ENCODE assay signal across 10 mouse cellular contexts in the genomic region with DNA sequence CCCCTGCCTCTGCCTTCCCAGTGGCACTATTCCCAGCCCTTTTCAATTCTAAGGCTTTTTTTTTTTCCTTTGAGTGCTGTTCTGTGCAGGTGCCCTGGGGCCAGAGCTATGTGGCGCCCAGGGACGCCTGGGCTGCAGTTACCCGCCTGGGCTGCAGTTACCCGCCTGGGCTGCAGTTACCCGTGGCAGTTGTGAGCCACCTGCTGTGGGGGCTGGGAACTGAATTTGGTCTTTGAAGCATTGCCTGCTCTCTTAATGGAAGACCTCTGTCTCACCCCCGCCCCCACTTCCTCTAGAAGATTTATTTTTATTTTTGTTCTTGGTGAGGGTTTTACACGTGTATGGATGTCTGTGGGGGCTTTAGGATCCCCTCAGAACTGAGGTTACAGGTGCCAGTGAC. TPM values are rescaled to one million over a fixed set of nuclear protein-coding genes. Genes with fewer than 3 reads are reported as not detected.
DNase-seq lines count a peak whose midpoint lies in the region.
"Had no signal": no experiment of that assay in that cellular context is flagged by ENCODE, and none has a peak within 500 bp of the region (broad histone marks: within the 10 kb centered on the region; RNA-seq: fewer than 3 reads in every experiment).

No protein-coding gene starts in this region.

- peak; percentile 29 to 45 for DNase-seq in CD8-positive naive resting alpha-beta T cell, adult 2 months (ENCODE audit: low read depth in 2 of 2, low spot score in 2 of 2)
- DNase-seq in T-cell, adult 2 months (ENCODE audit: low spot score): peak; percentile 63
- peak; percentile 76 for DNase-seq in naive thymus-derived CD4-positive, alpha-beta T cell, adult 2 months (ENCODE audit: low read depth)
- DNase-seq in thymus, postnatal 0 days (ENCODE audit: low spot score): peak; percentile 90
- no peak for DNase-seq in layer of hippocampus, adult 8-10 months (ENCODE audit: low spot score in 2 of 2)
- DNase-seq in cerebellum, adult 18-20 months: no peak
- DNase-seq in adrenal gland, postnatal 10 days: no peak
- DNase-seq: adrenal gland, postnatal 25 days; cerebellum, adult 11-12 months; gastrocnemius, adult 2 months had no signal

RNA-seq across cellular contexts. Expression of a gene that starts 7.9 kb away (rescaled TPM):
- polyA plus RNA-seq in thymus, postnatal 0 days (2015; fragmentation: Nextera tagmentation; extraction: Ambion mirVana): 32.4 and 37.4 TPM in 2 replicates
- total RNA-seq in layer of hippocampus, adult 8-10 months (2022): 1 to 10 TPM; 4.1 to 6.4 (median 5.2) TPM
- 10 to 100 TPM; 26.3 TPM for total RNA-seq in adrenal gland, postnatal 10 days (2021)

RNA-seq across cellular contexts. Expression of a gene that starts 36.7 kb away (rescaled TPM):
- polyA plus RNA-seq in thymus, postnatal 0 days (2015; fragmentation: Nextera tagmentation; extraction: Ambion mirVana): 35.9 and 36.2 TPM in 2 replicates
- 10 to 100 TPM; 21.8 to 30.1 (median 23.7) TPM for total RNA-seq in layer of hippocampus, adult 8-10 months (2022)
- 10 to 100 TPM; 26.7 to 28.0 TPM for total RNA-seq in adrenal gland, postnatal 10 days (2021)

RNA-seq across cellular contexts. Expression of a gene that starts 36.8 kb away (rescaled TPM):
- 56.5 and 56.9 TPM in 2 replicates for polyA plus RNA-seq in thymus, postnatal 0 days (2015; fragmentation: Nextera tagmentation; extraction: Ambion mirVana)
- total RNA-seq in layer of hippocampus, adult 8-10 months (2022): 10 to 100 TPM; 45.8 to 49.4 (median 47.3) TPM
- 10 to 100 TPM; 52.2 to 55.9 TPM for total RNA-seq in adrenal gland, postnatal 10 days (2021)

Comparison
In these comparisons a context has a peak if more than half of its experiments do, and no peak if none do; other contexts are left out.
1. DNase-seq: peak in CD8-positive naive resting alpha-beta T cell, adult 2 months (2 of 2), T-cell, adult 2 months (single experiment), naive thymus-derived CD4-positive, alpha-beta T cell, adult 2 months (single experiment) and thymus, postnatal 0 days (single experiment); none in layer of hippocampus, adult 8-10 months (0 of 2), cerebellum, adult 18-20 months (0 of 2) and adrenal gland, postnatal 10 days (single experiment).